Mouse (Mus musculus) olfactory bulb, adult 2 months (tissue): ENCODE measurements around the gene Gpr137c.

Source experiments
- CTCF ChIP-seq: fragments of 200-500 bp; IDR thresholded peaks from 2 replicates; pipeline ENCODE4 v1.5.1; 2012; ENCODE audit warnings: low read depth, mild to moderate bottlenecking, low read length, moderate library complexity; ENCODE audit not compliant: insufficient read depth
- POLR2A ChIP-seq: fragments of 200-500 bp; IDR thresholded peaks from 2 replicates; pipeline ENCODE4 v1.6.1; 2012; ENCODE audit warnings: mild to moderate bottlenecking, low read depth, low read length, moderate library complexity; ENCODE audit not compliant: insufficient read depth

- TF ChIP-seq CTCF (no peak), POLR2A (no peak)
These were observed 102.9 kb downstream of the Gpr137c start for GRCm38 (mm10) chr14:45322450-45322849.
